Comparison of ENCODE assay signal across 35 mouse cellular contexts in genomic region chr2:38682209-38682608, GRCm38 (mm10). TPM values are rescaled to one million over a fixed set of nuclear protein-coding genes. Genes with fewer than 3 reads are reported as not detected.
"Had no signal": no experiment of that assay in that cellular context is flagged by ENCODE, and none has a peak within 500 bp of the region (broad histone marks: within the 10 kb centered on the region; RNA-seq: fewer than 3 reads in every experiment).

No protein-coding gene starts in this region.

- H3K9me3 ChIP-seq: heart, embryonic 10.5 days; heart, embryonic 12.5 days; hindbrain, embryonic 10.5 days; hindbrain, embryonic 12.5 days; intestine, embryonic 15.5 days; limb, embryonic 13.5 days; limb, embryonic 15.5 days; liver, embryonic 12.5 days had no signal

- H3K27me3 ChIP-seq: intestine, embryonic 15.5 days; limb, embryonic 13.5 days; limb, embryonic 15.5 days had no signal

- DNase-seq: gastrocnemius, postnatal 14 days; gastrocnemius, postnatal 36 days; heart, adult 18-20 months; heart, postnatal 10 days; heart, postnatal 4 days; kidney, adult 18-20 months; kidney, adult 8-10 months; kidney, postnatal 10 days; kidney, postnatal 4 days; left cerebral cortex, postnatal 4 days had no signal

- H3K36me3 ChIP-seq: heart, embryonic 10.5 days; heart, embryonic 12.5 days; hindbrain, embryonic 10.5 days; hindbrain, embryonic 12.5 days; intestine, embryonic 15.5 days; limb, embryonic 13.5 days; limb, embryonic 15.5 days; liver, embryonic 12.5 days had no signal

- H3K4me1 ChIP-seq: heart, embryonic 12.5 days; intestine, embryonic 15.5 days; limb, embryonic 13.5 days; limb, embryonic 15.5 days had no signal

- ATAC-seq: hindbrain, embryonic 16.5 days; inflammation-experienced regulatory T-cells, adult 6 months; intestine, embryonic 15.5 days; intestine, postnatal 0 days had no signal

- H3K27ac ChIP-seq: heart, embryonic 10.5 days; hindbrain, embryonic 10.5 days; hindbrain, embryonic 12.5 days; hindbrain, embryonic 14.5 days; intestine, embryonic 15.5 days; layer of hippocampus, adult 2 months; limb, embryonic 13.5 days; limb, embryonic 15.5 days; liver, embryonic 12.5 days; liver, embryonic 14.5 days had no signal

- H3K4me2 ChIP-seq: heart, embryonic 12.5 days; hindbrain, embryonic 12.5 days; hindbrain, embryonic 14.5 days; intestine, embryonic 15.5 days; limb, embryonic 13.5 days; limb, embryonic 15.5 days had no signal

- H3K4me3 ChIP-seq: heart, embryonic 10.5 days; heart, embryonic 12.5 days; hindbrain, embryonic 10.5 days; hindbrain, embryonic 12.5 days; intestine, embryonic 15.5 days; layer of hippocampus, adult 2 months; limb, embryonic 13.5 days; limb, embryonic 15.5 days; liver, embryonic 12.5 days had no signal

- H3K9ac ChIP-seq: heart, embryonic 12.5 days; hindbrain, embryonic 12.5 days; hindbrain, embryonic 14.5 days; intestine, embryonic 15.5 days; limb, embryonic 13.5 days; limb, embryonic 15.5 days; liver, embryonic 12.5 days; liver, embryonic 14.5 days had no signal

RNA-seq across cellular contexts. Expression of gene Nr5a1, which starts 32.1 kb away (rescaled TPM):
- total RNA-seq: gastrocnemius, adult 18-20 months; gastrocnemius, postnatal 14 days; gastrocnemius, postnatal 36 days; heart, adult 18-20 months; heart, adult 8-10 months; heart, postnatal 25 days; layer of hippocampus, adult 2 months; layer of hippocampus, postnatal 10 days; layer of hippocampus, postnatal 25 days; left cerebral cortex, postnatal 10 days; left cerebral cortex, postnatal 25 days; liver, adult 2 months had no signal
- polyA plus RNA-seq: heart, embryonic 10.5 days; heart, embryonic 12.5 days; heart, embryonic 14.5 days; heart, embryonic 16.5 days; hindbrain, embryonic 16.5 days; inflammation-experienced regulatory T-cells, adult 6 months; limb, embryonic 11.5 days; limb, embryonic 13.5 days; liver, adult 2 months; liver, embryonic 12.5 days; liver, embryonic 14.5 days had no signal
